Mouse (Mus musculus) kidney, postnatal 25 days (tissue): ENCODE results near the gene 2010005H15Rik.
A peak's percentile ranks its signal among the peaks of the same experiment; 100 is the strongest.
"Not testable (repeated sequence)": the region's sequence is repeated elsewhere in the genome, so short reads cannot be mapped to it uniquely, and the experiment has no call there.

ENCODE experiments used
- DNase-seq, 2 experiments: peaks; one replicate each; pipeline ENCODE4 v3.0.0; 2021; ENCODE audit warnings: mixed read lengths in 2 of 2

The 2010005H15Rik gene

GRCm38 (mm10) chr16:36221168-36221567 is at the start of gene 2010005H15Rik:
Gene 2010005H15Rik, plus strand, starts transcription at chr16:36221468.
- not testable (repeated sequence) for DNase-seq

GRCm38 (mm10) chr16:36176108-36176507 is 45.2 kb upstream of the 2010005H15Rik start:
- no peak for DNase-seq

- no peak for DNase-seq
Observed at GRCm38 (mm10) chr16:36179910-36180309, 41.4 kb upstream of the 2010005H15Rik start.

- not testable (repeated sequence) for DNase-seq
Observed at GRCm38 (mm10) chr16:36183912-36184311, 37.4 kb upstream of the 2010005H15Rik start, which contains the start of gene Gm5483. Gene Gm5483, plus strand, starts transcription at chr16:36184212.

GRCm38 (mm10) chr16:36199226-36199625 is 22.0 kb upstream of the 2010005H15Rik start:
- DNase-seq: peak in 1 of 2 experiments; percentile 28

GRCm38 (mm10) chr16:36203846-36204245 is 17.4 kb upstream of the 2010005H15Rik start:
- DNase-seq: peak; percentile 66 to 76

- not testable (repeated sequence) for DNase-seq
Observed at GRCm38 (mm10) chr16:36205684-36206083, 15.6 kb upstream of the 2010005H15Rik start.

GRCm38 (mm10) chr16:36209967-36210453 is 11.3 kb upstream of the 2010005H15Rik start, which contains the start of gene Gm5416:
Gene Gm5416, plus strand, starts transcription at chr16:36210403.
- no peak for DNase-seq

GRCm38 (mm10) chr16:36260585-36260984 is 39.3 kb downstream of the 2010005H15Rik start:
- DNase-seq: not testable (repeated sequence)

GRCm38 (mm10) chr16:36276796-36277195 is 55.5 kb downstream of the 2010005H15Rik start, which contains the start of gene Stfa1:
Gene Stfa1, plus strand, starts transcription at chr16:36276951.
- not testable (repeated sequence) for DNase-seq

- no peak for DNase-seq
Observed at GRCm38 (mm10) chr16:36289140-36289539, 67.9 kb downstream of the 2010005H15Rik start.
